Mouse (Mus musculus) thymus, postnatal 4 days (tissue): ENCODE data around the gene Arhgap33.

Experiments used
- DNase-seq: peaks from one replicate; pipeline ENCODE4 v3.0.0; 2021

Gene Arhgap33

DNA sequence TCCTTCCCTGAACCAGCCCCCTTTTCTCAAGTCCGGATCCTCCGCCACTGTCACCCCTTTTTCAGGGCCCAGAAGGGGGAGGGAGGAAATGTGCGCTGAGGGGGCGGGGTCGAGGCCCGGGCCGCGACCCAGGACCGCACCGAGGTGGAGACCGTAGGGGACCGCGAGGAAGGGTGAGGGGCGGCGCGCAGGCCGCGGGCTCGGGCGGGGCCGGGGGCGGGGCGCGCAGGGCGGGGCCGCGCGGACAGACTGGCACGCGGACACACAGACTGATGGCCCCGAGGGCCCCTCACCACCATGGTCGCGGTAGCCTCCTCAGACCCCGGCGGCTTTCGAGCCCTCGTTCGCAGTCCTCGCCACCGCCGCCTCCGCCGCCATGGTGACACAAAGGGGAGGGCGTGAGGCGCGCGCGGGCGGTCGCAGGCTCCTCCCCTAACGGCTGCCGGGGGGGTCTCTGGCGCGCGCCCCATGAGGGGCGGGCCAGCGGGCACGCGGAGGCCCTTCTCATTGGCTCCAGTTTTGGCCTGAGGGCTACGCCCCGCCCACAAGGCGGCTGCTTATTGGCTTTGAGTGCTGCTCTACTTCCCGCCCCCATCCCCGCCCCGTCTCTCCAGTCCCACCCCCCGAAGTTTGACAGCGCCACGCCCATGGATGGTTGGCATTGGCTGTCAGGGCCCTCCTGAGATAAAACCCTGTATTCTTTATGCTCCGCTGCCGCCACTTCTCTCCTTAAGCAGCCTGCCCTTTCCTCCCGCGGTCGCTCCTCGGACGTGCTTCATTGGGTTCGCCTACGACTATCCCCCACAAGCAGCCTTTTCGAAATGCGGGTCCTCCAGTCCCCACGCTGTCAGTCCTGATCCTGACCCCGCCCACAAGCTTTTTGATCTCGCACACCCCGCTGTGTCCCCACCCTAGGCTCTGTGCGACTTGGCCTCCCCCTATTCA, at the start of gene Arhgap33:
TSS of gene Arhgap33 (minus strand) at position 428 of the 945 bp plus-strand sequence.
- DNase-seq, result peak; percentile 98

- no peak for DNase-seq
Measured at GRCm38 (mm10) chr7:30584339-30584738, 49.5 kb upstream of the Arhgap33 start.

- no peak for DNase-seq
Measured at GRCm38 (mm10) chr7:30581547-30581946, 46.7 kb upstream of the Arhgap33 start.

DNA sequence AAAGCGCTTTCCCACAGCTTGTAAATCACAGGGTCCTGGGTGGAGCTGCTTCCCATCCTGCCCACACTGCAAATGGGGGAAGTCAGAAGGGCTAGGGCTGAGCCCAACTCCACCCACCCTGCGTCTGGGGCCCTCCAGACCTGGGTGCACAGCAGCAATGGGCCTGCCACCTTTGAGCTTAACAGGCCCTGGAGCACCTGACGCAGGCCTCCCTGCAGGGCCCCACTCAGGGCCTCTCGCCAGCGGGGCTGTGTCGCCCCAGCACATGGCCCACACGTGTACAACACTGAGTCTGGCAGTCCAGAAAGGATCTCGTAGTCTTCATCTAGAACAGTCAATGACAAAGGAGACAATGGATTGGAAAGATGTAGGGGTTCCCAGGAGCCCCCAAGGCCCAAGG, 45.1 kb upstream of the Arhgap33 start:
- no peak for DNase-seq

GRCm38 (mm10) chr7:30572969-30573368, 38.1 kb upstream of the Arhgap33 start:
- DNase-seq, result no peak

- no peak for DNase-seq
Measured at GRCm38 (mm10) chr7:30572389-30572788, 37.5 kb upstream of the Arhgap33 start.

- DNase-seq, result no peak
Measured at GRCm38 (mm10) chr7:30567555-30567954, 32.7 kb upstream of the Arhgap33 start.

DNA sequence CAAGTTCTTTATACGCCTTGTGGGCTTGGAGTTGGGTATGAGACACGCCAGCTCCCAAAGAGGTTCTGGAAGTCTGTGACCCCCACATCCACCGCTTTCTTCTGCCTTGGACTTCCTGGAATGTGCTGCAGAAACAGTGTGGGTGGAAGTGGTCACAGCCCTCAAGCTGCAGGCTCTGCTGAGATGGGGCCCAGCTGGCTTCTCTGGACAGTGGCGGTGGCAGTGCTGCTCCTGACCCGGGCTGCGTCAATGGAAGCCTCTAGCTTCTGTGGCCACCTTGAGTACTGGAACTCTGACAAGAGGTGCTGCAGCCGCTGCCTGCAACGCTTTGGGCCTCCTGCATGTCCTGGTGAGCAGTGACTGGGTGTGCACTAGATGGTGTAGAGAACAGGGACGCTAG, 31.2 kb upstream of the Arhgap33 start:
- no peak for DNase-seq

DNA sequence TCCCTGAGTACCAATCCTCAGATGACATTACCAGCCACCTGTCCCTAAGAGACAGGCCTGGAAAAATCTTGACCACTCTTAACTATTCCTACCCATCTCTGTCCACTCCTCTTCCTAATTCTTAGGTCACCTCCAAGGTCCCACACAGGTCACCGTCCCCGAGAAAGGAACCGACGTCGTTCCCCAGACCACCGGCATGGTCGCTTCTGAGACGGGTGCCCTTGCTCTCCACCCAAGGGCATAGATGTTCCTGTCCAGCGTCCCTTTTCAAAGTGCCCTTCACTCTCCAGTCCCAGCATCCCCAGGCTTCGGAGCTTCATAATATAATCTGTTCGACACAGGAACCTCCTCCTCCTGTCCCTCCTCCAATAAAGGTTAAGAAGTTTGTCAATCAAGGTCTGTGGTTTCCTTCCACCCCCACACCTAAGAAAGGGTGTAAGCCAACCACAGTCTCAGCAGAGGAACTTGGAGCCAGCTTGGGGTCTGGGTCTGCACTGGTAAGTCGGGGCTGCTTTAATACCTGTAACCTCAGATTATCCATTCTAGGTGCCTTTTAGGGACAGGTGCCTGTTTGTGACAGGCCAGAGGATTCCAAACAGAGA, 30.2 kb upstream of the Arhgap33 start, which contains the start of gene Igflr1:
TSS of gene Igflr1 (plus strand) at position 458 of the 602 bp plus-strand sequence.
- DNase-seq, result no peak

- DNase-seq, result peak; percentile 55
Measured at GRCm38 (mm10) chr7:30563906-30564280, 29.0 kb upstream of the Arhgap33 start.

DNA sequence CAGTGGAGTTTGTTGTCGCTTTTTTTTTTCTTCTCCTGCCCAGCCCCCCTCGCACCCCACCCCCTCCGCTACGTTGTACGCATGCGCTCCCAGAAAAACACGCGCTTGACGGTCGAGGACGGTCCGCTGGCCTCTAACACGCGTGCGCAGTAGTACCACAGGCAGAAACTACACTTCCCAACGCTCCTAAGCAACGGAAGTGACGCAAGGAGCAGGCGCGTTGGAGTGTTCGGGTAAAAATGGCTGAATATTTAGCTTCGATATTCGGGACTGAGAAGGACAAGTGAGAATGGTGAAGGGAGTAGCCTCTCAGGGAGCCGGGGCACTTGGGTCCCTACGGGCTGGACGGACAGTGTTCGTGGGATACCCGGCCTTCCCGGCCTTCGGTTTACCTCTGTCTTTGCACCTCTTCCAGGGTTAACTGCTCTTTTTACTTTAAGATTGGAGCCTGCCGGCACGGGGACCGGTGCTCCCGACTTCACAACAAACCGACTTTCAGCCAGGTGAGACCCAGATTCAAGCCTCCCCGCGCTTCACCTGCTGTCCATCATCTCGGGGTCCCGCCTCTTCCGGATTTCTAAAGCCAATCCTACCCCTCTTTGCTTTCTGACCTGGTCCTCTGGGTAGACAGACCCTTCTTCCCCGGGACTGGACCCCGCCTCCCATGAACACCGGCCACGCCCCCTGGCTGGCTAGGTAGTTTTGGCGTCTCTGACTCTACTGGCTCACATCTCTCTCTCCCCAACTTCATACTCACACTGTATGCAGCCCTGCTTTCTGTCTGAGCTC, 28.5 kb upstream of the Arhgap33 start, which contains the start of the genes U2af1l4, Gm49396 and Psenen:
TSS of gene U2af1l4 (plus strand) at position 185 of the 789 bp plus-strand sequence.
TSS of gene Gm49396 (plus strand) at position 228 of the 789 bp plus-strand sequence.
TSS of gene Psenen (minus strand) at position 511 of the 789 bp plus-strand sequence.
- DNase-seq, result peak; percentile 97

DNA sequence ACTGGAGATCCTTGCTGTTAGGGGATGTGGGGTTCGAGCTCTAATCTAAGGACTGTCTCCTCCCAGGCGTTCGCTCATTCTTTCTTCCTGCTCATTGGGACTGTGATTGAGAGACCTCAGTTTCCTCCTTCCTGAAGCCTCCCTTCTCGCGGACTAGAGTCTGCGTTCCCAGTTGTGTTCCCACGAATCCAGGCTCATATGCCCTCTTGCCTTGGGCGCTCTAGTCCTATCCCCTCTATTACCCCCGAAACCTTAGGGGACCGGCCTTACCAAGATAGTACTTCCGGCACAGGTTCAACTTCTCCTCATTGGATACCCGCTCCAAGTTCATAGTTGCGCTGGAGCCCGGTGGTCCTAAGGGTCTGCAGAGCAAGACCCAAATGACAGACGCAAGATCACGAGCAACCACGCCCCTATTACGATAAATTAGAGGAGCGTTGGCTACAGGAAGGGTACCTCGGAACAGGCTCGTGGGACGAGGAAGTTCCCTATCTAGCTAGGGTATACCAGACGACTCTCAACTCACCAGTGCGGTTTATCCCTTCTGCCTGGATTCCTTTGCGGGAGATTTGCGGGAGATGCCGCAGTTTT, 27.8 kb upstream of the Arhgap33 start:
- DNase-seq, result peak; percentile 45

DNA sequence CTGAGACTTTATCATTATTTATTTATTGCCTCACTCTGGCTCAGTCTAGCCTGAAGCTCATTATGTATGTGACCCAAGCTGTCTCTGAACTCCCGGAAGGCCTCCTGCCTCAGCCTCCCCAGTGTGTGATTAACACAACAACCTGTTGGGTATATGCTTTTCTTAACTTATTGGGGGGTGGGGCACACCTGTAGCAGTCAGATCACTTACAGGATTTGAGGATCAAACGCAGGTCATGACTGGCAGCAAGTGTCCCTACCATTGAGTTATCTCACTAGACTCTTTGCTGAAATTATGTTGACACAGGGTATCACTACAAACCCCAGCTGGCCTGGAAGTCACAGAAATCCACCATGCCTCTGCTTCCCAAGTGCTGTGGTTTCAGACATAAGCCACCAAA, 25.4 kb upstream of the Arhgap33 start:
- no peak for DNase-seq

- peak; percentile 92 for DNase-seq
Measured at GRCm38 (mm10) chr7:30559443-30559954, 24.6 kb upstream of the Arhgap33 start, which contains the start of gene Lin37. Gene Lin37 (minus strand): TSS chr7:30559838.

GRCm38 (mm10) chr7:30558656-30559442, 24.0 kb upstream of the Arhgap33 start:
- no peak for DNase-seq

DNA sequence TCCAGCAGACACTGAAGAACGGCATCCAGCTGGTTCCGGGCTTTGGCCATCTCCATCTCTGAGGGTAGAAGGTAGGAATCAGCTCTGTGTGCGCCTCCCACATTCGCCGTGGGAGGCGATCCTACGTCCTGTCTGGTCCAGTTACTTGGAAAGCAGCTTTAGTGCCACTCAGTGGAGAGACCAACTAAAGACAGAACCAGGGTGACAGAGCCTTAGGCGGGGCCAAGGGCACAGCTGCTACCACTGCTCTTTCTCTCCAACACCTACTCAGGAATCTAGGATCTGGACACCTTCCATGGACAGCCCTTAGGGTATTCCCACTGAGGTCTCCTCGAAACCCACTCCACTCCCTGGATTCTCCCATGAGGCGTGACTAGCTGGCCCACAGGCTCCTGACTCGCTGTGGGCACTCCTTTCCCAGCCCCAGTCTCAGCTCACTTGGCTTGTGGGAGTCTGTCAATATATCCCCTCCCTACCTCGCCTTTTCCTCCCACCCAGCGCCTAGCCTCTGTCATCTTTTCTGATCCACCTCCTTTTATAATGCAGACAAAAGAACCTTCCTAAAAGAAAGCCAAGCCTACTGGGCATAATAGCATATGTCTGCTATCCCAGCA, 23.1 kb upstream of the Arhgap33 start:
- DNase-seq, result no peak

- peak; percentile 74 for DNase-seq
Measured at GRCm38 (mm10) chr7:30556894-30557536, 22.2 kb upstream of the Arhgap33 start.

DNA sequence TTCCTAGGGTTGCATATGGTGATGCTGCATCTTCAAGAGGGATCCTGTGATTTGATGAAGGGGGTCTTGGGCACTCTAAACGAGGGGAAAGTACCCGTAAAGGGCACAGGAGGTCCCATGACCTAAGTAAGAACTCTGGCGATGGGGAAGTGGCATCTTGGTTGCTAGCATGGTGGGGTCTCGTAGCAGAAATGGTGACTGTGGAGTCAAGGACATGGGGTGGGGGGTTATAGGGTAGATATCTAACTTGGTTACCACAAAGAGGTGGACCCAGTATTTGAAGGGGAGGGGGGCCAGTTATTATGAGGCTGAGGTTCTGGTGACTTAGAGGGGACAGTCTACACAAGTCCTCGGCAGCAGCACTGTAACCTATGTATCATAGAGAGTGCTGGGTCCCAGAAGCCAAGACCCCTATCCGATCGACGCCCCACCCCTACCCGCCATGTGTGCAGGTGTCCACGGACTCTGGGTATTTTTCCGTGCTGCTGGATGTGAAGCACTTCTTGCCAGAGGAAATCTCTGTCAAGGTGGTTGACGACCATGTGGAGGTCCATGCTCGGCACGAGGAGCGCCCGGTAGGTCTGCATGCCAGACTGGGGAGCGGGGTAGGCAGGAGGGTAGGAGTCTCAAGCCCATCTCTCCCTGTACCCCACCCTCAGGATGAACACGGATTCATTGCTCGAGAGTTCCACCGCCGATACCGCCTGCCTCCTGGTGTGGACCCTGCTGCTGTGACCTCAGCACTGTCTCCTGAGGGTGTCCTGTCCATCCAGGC, 19.1 kb upstream of the Arhgap33 start:
- no peak for DNase-seq

DNA sequence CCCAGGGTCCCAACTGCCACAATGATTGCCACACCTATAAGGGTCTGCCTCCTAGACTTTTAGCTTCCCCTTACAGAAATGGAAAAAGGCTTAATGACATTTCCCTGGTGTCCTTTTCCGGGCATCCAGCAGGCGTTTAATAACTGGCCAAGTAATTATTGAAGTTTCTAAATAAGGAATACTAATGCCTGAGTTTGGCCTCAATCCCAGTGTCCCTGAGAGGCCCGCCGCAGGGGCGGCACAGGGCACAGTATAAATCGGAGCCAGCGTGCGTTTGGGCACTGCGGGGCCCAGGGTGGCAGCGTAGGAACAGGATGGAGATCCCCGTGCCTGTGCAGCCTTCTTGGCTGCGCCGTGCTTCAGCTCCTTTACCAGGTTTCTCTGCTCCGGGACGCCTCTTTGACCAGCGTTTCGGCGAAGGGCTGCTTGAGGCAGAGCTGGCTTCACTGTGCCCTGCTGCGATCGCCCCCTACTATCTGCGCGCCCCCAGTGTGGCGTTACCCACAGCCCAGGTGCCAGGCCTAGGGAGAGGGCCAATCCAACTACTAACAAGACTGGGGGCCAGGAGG, 18.2 kb upstream of the Arhgap33 start:
- DNase-seq, result peak; percentile 65
